Mouse (Mus musculus): ENCODE results near the gene Rab13.

Gene Rab13

DNA sequence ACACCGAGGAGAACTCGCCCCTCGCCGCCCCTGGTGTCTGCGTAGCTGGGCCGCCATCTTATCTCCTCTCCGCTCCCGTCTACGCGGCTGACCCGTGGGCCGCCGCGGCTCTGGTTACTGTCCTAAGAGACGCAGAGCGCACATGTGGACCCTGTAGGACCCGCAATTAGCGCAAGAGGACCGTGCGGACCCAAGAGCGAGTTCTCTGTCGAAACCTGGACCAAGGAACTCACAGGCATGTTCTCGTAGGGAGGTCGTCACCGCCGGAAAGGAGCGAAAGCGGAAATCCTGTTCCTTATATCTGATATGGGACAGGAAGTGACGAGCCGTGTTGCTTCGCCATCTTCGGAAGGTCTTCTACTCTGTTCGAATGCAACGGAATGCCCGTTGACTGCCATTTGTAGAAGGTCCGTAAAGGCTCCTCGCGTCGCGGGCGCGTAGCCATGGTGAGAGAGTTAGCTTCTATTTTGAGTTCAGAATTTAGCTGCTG is at the start of gene Rab13, which contains the start of gene Rps27:
Gene Rab13, plus strand, starts transcription at position 319 of the 490 bp plus-strand sequence.
Gene Rps27, minus strand, starts transcription at position 275 of the 490 bp plus-strand sequence.
- DNase-seq (ENCODE audit: low spot score), result peak; percentile 93

DNA sequence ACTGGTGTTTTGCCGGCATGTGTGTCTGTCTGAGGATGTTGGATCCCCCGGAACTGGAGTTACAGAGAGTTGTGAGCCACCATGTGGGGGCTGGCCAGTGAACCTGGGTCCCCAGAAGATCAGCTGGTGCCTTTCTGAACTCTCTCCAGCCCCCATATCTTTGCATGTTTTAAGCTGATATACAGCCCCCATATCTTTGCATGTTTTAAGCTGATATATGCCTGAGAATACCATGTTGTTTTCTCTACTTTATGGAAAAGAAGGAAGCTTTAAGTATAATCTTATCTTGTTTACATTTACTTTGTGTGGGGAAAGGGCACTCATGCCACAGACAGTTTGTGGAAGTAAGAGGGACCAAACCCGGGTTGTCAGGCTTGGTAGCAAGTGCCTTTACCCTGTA is 33.9 kb upstream of the Rab13 start:
- no peak for DNase-seq (ENCODE audit: low spot score)

DNA sequence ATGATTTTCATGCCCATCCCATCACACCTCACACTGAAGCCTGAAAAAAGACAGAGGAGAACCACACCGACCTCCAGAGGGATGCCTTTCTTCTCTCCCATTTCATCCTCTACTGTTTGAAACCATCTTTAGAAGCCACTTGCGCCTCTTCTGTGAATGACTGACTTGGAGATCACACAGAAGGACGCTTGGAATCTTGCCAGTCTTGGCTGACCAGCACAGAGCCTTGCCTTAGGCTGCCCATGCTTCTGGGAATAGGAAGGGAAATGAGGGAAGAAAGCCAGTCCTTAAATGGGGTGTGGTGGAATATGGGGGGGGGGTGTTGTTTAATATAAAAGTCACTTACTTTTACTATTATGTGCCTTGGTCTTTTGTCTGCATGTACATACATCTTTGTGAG is 29.9 kb upstream of the Rab13 start:
- no peak for DNase-seq (ENCODE audit: low spot score)

DNA sequence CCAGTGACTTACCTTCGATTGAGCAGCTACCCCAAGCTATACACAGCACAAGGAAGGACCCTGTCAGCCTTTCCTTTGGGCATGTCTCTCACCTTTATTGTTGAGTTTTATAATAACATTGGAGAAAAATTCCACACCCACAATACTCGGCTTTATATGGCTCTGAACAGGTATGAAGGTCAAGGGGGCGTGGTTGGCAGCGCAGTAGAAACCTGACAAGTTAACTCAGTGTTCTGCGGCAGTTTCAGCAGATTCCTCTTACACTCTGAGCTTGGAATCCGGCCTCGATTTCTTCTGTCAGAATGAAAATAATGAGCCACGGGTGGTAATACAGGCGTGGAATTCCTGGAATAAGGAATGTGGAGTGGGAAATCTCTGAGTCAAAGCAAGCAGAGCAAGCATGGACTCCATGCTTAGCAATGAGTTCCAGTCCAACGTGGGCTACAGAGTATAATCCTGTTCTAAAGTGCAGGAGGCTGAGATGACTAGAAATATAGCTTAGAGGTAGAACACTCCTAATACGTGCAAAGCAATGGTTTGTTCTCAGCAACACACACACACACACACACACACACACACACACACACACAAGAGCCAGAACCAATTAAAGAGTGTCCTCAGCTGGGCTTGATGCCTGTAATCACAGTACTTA is 22.5 kb upstream of the Rab13 start:
- DNase-seq (ENCODE audit: low spot score), result no peak

DNA sequence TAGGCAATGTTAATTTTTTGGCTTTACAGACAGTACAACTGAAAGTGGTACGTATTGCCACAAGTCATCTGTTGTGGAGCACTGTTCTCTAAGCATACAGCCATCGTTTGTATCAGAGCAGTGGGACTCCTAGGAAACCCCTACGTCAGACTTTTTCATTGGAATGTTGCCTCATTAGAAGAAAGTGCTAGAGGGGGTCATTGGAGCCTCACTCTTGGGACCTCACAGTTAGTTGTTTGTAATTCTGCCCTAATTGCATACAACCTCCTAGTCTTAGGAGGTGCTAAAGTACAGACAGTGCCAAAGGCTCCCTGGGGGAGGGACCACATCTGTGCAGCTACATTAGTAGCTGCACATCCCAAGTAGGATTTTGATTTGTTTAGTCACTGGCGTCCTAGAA is 18.7 kb upstream of the Rab13 start:
- no peak for DNase-seq (ENCODE audit: low spot score)

DNA sequence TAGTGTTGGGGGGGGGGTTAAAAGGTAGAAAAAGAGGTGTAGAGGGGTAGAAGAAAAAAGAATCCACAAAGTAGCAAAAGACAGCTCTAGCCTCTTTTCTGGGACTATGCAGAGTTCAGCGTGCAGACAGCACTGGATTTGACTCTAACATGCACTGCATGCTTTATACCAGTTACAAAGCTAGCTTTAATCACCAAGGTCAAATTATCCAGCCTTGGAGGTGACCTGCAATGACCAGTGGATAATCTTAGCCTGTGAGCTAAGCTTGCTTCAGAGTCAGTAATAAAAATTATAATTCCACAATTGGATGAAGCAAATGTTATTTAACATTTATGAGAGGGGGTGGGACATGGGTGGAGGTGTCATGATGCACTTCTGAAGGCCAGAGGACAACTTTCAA is 17.9 kb upstream of the Rab13 start:
- DNase-seq (ENCODE audit: low spot score), result no peak

DNA sequence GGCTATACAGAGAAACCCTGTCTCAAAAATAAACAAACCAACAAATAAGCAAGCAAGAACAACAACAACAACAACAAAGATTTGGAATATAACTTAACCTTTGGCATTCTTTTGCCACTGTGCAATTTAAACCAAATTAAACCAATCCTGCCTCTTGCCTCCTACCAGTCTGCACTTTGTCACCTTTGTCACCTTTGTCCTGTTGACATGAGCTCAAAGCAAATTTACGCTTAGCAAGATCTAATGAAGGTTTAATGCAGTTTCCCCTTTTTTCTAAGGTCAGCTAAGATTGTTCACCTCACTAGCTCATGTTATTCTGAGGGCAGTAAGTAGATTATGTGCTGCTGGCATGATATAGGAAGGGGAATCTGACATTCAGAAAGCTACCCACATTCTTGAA is 15.9 kb upstream of the Rab13 start:
- DNase-seq (ENCODE audit: low spot score), result no peak

DNA sequence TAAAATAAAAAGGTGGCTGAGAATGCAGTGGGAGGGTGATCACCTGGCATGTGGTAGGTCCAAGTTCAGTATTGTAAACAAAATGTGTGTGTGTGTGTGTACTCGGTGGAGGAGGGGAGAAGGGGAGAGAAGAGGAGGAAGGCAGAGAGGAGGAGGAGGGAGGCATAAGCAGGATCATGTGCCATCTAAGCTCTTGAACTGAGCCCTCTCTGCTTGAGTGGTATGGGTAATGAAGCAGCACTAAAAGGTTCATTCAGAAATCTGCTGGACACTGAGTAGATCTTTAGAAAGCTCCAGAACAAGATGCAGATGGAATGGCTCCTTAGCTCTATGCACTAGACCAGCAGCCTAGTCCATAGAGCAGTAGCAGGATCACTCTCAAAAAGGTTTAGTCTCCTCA is 10.6 kb upstream of the Rab13 start:
- DNase-seq (ENCODE audit: low spot score), result no peak

DNA sequence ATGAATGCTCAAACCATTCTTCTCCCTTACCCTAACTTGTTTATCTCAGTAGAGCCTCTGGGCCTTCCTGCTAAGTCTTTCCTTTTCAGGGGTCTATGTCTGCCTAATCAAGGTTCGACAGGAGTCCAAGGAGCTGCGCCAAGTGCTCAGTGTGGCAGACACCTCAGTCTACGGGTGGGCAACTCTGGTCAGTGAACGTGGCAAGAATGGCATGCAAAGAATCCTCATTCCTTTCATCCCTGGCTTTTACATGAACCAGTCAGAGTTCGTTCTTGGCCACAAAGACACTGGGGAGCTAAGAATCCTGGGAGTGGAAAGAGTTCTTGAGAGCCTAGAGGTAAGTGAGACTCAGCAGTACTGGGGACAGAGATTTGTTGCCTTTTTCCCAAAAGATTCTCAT is 9.9 kb upstream of the Rab13 start:
- DNase-seq (ENCODE audit: low spot score), result no peak

DNA sequence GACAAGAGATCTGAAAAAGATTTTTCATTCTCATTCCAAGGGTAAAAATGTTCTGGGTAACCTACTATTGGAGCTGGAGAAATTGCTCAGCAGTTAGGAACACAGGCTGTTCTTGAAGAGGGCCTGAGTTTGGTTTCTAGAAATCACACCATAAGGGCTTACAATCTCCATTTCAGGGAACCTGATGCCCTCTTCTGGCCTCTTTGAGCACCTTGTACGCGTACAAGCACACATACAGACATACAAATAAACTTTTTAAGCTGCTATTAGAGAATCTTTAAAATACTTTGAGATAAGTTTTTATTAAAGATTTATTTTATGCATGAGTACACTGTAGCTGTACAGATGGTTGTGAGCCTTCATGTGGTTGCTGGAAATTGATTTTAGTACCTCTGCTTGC is 8.9 kb upstream of the Rab13 start:
- DNase-seq (ENCODE audit: low spot score), result no peak

DNA sequence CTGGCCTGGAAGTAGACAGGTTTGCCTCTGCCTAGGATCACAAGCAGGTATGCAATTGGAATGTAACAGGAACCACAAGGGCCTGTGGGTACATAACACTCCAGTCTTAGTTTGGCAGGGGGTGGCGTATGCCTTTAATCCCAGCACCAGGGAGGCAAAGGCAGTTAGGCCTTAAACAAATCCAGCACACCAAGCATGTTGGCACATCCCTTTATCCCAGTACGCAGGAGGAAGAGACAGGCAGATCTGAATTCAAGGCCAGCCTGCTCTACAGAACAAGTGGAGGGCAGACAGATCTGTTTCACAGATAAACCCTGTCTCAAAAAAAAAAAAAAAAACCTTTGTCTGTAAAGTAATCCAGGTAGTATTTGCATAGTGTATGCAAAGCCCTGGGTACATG is 4.8 kb upstream of the Rab13 start:
- no peak for DNase-seq (ENCODE audit: low spot score)

DNA sequence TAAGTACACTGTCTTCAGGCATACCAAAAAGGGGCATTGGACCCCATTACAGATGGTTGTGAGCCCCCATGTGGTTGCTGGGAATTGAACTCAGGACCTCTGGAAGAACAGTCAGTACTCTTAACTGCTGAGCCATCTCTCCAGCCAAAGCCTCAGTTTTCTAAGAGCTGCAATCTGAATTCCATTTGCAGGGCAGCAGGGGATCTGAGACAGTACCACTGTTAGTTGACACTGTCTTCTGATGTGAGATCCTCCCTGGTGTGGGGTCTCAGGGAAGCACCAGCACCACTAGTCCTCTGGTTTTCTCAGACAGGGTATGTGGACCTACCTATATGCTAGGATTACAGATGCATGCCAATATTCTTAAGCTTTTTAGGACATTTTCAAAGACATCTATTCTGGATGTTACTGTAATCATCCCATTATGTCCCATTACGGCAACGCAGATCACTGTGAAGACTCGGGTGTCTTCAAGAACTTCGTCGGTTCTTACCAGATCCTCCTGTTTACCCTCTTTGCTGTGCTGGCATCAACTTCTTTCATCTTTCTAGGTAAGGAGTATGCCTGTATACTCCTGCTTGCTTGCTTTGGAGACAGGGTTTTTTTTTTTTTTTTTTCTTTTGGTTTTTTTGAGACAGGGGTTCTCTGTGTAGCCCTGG is 3.5 kb upstream of the Rab13 start:
- no peak for DNase-seq (ENCODE audit: low spot score)

DNA sequence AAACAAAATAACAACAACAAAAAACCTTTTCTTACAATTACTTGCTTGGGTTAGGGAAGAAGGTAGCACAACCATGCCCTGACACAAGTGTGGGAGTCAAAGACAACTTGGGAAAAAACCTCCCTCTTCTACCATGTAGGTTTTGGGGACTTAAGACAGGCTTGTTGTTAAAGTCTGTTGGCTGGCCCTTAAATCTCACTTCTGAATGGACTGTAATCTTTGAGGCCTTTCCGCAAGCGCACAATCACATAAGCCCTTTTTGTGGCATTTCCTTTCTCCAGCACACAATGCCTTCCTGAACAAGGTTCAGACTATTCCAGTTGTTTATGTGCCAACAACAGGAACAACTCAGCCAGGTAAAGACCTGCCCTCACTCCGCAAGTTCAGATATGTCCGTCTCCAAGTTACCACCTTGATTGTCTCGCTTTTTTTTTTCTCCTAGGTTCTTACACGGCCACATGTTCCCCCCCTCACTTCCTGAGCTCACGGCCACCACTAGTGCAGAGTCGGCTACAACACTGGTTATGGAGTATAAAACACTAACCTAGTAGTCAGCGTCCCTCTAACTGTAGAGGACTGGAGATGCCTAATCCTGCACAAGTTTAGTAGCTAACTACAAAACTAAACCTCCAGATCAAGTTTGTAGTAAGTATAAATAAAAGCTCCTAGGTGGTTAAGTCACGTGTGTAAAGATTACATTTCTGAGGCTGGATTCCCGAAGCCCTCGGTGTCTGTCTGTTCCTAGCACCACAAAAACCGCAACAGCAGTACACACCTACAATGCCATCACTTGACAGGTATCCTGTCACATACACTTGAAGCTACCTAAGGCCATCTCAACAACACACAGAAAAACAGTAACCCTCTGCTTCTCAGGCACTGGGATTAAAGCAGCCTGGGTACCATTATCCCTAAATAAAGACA is 1.8 kb upstream of the Rab13 start:
- DNase-seq (ENCODE audit: low spot score), result peak; percentile 56

DNA sequence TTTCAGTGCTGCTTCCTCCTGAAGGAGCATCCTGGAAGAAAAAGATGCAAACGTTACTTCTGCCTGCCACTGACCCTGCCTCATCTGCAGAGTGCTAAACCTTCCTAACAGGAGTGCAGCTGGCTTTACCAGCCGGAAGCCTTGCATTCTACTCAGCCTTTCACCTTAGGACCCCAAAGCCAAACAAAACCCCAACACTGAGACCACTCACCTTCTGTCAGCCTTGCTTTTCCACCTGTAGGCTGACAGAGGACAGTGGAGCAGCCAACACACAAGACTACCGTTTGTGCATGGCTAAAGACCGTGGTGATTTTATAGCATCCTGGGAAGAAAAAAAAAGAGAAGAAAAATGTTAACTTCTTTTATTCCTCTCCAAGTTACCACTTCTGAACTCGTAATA is 772 bp upstream of the Rab13 start:
- no peak for DNase-seq (ENCODE audit: low spot score)

DNA sequence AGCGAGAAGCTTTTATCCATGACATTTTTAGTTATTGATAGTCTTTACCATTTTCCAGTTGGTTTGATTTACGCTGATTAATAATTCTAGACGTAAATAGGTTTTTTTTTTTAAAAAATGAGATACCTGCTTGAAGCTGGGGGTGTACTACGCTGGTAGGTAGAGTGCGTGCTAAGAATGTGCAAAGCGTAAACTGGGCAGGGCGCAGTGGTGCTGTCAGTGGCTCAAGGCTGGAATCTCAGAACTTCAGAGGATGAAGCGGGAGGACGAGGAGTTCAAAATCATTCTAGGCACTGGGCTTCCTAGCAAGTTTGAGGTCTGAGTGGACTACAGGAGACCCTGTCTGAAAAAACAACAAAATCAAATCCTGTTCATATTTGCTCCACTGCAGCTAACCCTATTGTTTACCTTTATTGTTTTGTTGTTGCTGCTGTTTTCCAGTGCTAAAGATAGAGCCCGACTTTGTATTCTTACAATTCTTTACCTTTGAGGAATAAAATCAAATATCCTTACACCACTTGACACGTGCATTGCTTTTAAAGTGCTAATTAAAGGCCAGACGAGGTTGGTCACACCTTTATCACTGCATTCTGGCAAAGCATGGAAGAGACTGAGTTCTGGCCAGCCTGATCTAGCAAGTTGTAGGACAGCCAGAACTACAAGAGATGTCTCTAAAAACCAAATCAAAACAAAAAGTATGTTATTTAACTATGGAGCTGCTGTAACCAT is 625 bp downstream of the Rab13 start:
- no peak for DNase-seq (ENCODE audit: low spot score)

DNA sequence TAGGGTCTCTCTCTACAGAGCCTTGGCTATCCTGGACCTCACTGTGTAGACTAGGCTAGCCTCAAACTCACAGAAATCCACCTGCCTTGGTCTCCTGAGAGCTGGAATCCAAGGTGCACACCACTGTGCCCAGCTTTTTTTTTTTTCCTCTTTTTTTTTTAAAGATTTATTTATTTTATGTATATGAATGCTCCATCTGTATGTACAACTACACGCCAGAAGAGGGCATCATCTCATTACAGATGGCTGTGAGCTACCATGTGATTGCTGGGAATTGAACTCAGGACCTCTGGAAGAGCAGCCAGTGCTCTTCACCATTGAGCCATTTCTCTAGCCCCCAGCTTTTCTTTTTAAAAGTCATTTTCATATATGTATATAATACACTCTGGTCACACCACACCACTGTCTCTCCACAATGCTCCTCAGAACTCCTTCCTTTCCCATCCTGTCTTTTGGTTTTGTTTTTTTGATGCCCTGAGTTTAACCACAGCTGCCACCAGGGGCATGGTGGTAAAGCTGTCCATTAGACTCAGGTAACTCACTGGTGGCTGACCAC is 2.4 kb downstream of the Rab13 start:
- DNase-seq (ENCODE audit: low spot score), result no peak

DNA sequence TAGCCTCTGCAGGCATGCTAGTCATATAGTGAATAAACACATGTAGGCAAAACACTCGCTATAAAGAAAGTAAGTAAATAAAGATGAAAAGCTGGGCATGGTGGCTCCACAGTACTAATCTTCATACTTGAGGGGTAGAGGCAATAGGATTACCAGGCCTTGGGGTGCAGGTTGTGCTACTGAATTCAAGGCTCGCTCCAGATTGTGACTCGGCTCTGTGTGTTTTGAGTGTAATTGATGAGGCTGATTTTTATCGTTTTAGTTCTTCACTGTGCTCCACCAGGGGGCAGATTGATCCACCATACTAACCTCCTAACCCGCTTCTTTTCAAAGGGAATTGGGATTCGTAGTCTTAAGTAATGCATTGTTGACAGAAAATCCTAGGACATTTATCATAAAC is 6.6 kb downstream of the Rab13 start:
- DNase-seq (ENCODE audit: low spot score), result peak; percentile 53

DNA sequence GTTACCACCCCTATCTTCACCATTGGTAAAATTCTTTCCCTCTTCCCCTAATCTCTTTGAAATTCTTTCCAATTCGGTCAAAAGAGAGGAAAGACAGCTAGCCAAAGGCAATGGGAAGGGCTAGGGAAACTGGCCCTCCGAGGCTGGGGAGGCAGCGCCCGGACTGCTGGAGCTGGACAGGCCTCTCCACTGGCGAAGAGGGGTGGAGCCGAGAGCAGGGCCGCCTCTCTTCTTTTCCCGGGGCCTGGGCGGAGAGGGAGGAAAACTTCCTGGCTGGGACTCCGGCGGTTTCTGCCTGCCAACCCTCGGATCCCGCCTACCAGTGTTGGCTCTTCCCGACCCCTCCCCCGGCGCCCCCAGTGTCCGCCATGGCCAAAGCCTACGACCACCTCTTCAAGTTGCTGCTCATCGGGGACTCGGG is 7.0 kb downstream of the Rab13 start:
- DNase-seq (ENCODE audit: low spot score), result no peak

DNA sequence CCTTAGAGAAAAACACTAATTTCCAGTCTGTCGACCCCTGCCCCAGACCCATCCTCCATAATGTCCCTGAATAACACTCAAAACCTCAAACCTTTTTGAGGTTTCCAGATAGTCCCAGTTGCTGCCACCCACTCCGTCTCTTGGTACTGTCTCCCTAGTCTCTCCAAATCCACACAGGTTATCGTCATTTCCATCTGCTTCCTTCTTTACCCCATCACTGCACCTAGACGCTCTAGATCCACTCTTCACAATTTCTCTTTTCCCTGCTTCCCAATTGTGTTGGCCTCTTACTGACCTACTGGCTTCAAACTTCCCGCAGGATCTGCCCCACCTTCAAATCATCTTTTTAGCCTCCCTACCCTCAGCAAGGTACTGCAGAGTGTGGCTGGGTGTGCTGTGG is 7.6 kb downstream of the Rab13 start:
- no peak for DNase-seq (ENCODE audit: low spot score)

DNA sequence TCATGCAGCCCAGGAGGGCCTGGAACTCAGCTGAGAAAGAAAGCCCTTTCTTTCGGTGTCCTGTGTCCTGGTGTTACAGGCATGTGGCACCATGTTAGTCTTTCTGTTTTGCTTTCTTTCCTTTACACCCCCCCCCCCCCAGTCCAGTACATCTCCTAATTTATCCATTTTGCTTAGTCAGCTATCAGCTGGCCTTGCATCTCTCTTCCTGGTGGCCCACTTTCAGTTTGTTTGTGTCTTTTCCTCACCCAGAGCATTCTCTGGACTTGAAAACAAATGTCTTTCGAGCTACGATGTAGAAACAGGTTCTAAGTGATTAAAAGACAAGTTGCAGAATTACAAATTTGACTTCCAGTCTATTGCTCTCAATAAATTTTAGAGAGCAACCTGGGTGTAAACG is 9.0 kb downstream of the Rab13 start:
- no peak for DNase-seq (ENCODE audit: low spot score)

DNA sequence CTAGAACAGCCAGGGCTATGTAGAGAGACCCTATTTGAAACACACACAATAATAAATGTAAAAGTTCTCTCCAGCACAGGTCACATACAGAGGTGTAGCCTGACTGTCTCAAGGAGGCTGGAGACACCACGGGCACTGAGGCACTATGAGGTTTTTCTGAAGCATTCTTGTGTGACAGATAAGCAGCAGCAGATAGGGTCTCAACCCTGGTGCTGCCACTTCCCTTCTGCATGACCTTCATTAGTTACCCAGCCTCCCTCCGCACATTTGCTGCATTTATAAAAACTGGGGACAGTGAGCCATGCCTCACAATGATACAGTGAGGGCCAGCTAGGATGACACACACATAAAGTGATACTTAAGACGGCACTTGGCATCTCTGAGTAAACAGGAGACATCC is 9.4 kb downstream of the Rab13 start:
- no peak for DNase-seq (ENCODE audit: low spot score)

DNA sequence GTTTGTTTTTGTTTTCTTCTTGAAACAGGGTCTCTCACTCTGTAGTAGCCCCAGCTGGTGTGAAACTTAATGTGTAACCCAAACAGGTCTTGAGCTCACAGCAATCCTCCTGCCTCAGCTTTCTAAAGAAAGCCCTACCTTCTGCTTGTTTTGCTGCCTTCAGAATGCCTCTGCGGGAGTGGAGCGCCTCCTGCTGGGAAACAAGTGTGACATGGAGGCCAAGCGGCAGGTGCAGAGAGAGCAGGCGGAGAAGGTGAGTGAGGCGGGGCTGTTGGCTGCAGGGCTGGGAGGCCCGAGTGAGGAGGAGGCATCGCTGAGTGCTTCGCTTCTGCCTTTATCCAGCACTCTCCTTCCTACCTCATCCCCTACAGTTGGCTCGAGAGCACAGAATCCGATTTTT is 10.8 kb downstream of the Rab13 start:
- DNase-seq (ENCODE audit: low spot score), result no peak

Data from T-cell, adult 2 months (primary cell).